ENCODE assay signal across 7 mouse cellular contexts in genomic region chr4:147918459-147919121, GRCm38 (mm10). TPM values are rescaled to one million over a fixed set of nuclear protein-coding genes. Genes with fewer than 3 reads are reported as not detected.
DNase-seq lines count a peak whose midpoint lies in the region; ATAC-seq and TF ChIP-seq lines count a peak whose summit lies in the region.

No protein-coding gene starts in this region.

- in situ Hi-C loops in Patski (cut with MboI; ENCODE audit: low pct_unique_long_range_greater_than_20kb) = loop anchor here (5.0 kb wide), 1 partner anchor 34 kb away; no protein-coding TSS in a partner anchor

- TF ChIP-seq CTCF in Patski (IDR thresholded peaks at IDR 0.05) = peak; percentile 78

- no peak overlapping the region for H3K27ac ChIP-seq in heart, embryonic 16.5 days (ENCODE audit: low read length)
- H3K27ac ChIP-seq in midbrain, embryonic 14.5 days (replicated peaks; ENCODE audit: low read depth, low read length) = no peak overlapping the region

- 54% methylated on average over 7 of the region's 7 CpGs for WGBS in heart, embryonic 16.5 days
- 61% methylated on average over 7 of the region's 7 CpGs for WGBS in midbrain, embryonic 14.5 days

- H3K4me3 ChIP-seq in heart, embryonic 16.5 days (ENCODE audit: low read length) = no peak overlapping the region
- H3K4me3 ChIP-seq in midbrain, embryonic 14.5 days (replicated peaks; ENCODE audit: low read depth, low read length) = no peak overlapping the region

- CTCF ChIA-PET in Patski (lab: Charles Lee) = interaction anchor here (1.6 kb wide), 2 partner anchors 12 to 13 kb away, joined by 3 read pairs; no protein-coding TSS in a partner anchor

- ATAC-seq in CD4-positive, CD25-positive, alpha-beta regulatory T cell, adult 4 months = peak; percentile 66
- ATAC-seq in Patski = peak; percentile 54
- ATAC-seq in heart, embryonic 16.5 days (replicated peaks; ENCODE audit: extremely low read depth, insufficient read depth, low FRiP score) = peak; percentile 38; the same call in 1 of the 2 replicates
- ATAC-seq in midbrain, embryonic 14.5 days (ENCODE audit: low FRiP score, low TSS enrichment) = no peak

- POLR2A ChIA-PET in Patski (lab: Charles Lee) = no interaction called here

- H3K4me2 ChIP-seq in heart, embryonic 16.5 days (ENCODE audit: low read depth, low read length) = no peak overlapping the region
- H3K4me2 ChIP-seq in midbrain, embryonic 14.5 days (ENCODE audit: low read length) = no peak overlapping the region

- DNase-seq in layer of hippocampus, adult 11-12 months (ENCODE audit: low spot score) = peak; percentile 61
- no peak for DNase-seq in layer of hippocampus, adult 9-10 months (ENCODE audit: low spot score)
- DNase-seq in Patski (ENCODE audit: low read depth, low spot score) = no peak
- peak; percentile 73 to 77 for DNase-seq in kidney, postnatal 4 days
- DNase-seq in midbrain, embryonic 14.5 days = peak; percentile 61

- peaks cover 46% of the 10 kb centered on the region for H3K36me3 ChIP-seq in heart, embryonic 16.5 days (ENCODE audit: control insufficient read depth, insufficient read depth)
- no peaks in the 10 kb centered on the region for H3K36me3 ChIP-seq in midbrain, embryonic 14.5 days (ENCODE audit: control insufficient read depth, insufficient read depth, low read length)

- H3K27me3 ChIP-seq in Patski = no peaks in the 10 kb centered on the region
- H3K27me3 ChIP-seq in heart, embryonic 16.5 days (ENCODE audit: control insufficient read depth, insufficient read depth, low read length) = no peaks in the 10 kb centered on the region
- H3K27me3 ChIP-seq in midbrain, embryonic 14.5 days (ENCODE audit: control insufficient read depth, insufficient read depth, low read length) = no peaks in the 10 kb centered on the region

- H3K9ac ChIP-seq in heart, embryonic 16.5 days (ENCODE audit: low read length) = no peak overlapping the region
- no peak overlapping the region for H3K9ac ChIP-seq in midbrain, embryonic 14.5 days (replicated peaks; ENCODE audit: low read length)

- no peaks in the 10 kb centered on the region for H3K4me1 ChIP-seq in heart, embryonic 16.5 days (ENCODE audit: control insufficient read depth, insufficient read depth, low read length)
- H3K4me1 ChIP-seq in midbrain, embryonic 14.5 days (ENCODE audit: control insufficient read depth, insufficient read depth, low read length) = no peaks in the 10 kb centered on the region

- no peaks in the 10 kb centered on the region for H3K9me3 ChIP-seq in heart, embryonic 16.5 days (replicated peaks; ENCODE audit: control insufficient read depth, low read length)
- H3K9me3 ChIP-seq in midbrain, embryonic 14.5 days (ENCODE audit: control insufficient read depth, low read length) = no peaks in the 10 kb centered on the region

RNA-seq across cellular contexts. Expression of gene Mfn2, which starts 14.1 kb away (rescaled TPM):
- 10 to 100 TPM; 19.5 to 31.9 TPM for polyA plus RNA-seq in CD4-positive, CD25-positive, alpha-beta regulatory T cell, adult 4 months (2017; shearing (Covaris generic))
- polyA plus RNA-seq in Patski (2021) = 52.4 TPM
- 164 and 184 TPM in 2 replicates for polyA plus RNA-seq in heart, embryonic 16.5 days (2015; fragmentation: Nextera tagmentation; extraction: Ambion mirVana)
- 56.9 and 77.2 TPM in 2 replicates for polyA plus RNA-seq in midbrain, embryonic 14.5 days (2014; fragmentation: Nextera tagmentation; extraction: Ambion mirVana)

RNA-seq across cellular contexts. Expression of gene Plod1, which starts 18.0 kb away (rescaled TPM):
- 1 to 10 TPM; 5.2 to 8.7 TPM for polyA plus RNA-seq in CD4-positive, CD25-positive, alpha-beta regulatory T cell, adult 4 months (2017; shearing (Covaris generic))
- polyA plus RNA-seq in Patski (2021) = 39.3 TPM
- 58.5 and 62.7 TPM in 2 replicates for polyA plus RNA-seq in heart, embryonic 16.5 days (2015; fragmentation: Nextera tagmentation; extraction: Ambion mirVana)
- polyA plus RNA-seq in midbrain, embryonic 14.5 days (2014; fragmentation: Nextera tagmentation; extraction: Ambion mirVana) = 13.5 and 20.7 TPM in 2 replicates

RNA-seq across cellular contexts. Expression of gene 2510039O18Rik, which starts 22.1 kb away (rescaled TPM):
- 1 to 10 TPM; 8.3 to 9.4 TPM for polyA plus RNA-seq in CD4-positive, CD25-positive, alpha-beta regulatory T cell, adult 4 months (2017; shearing (Covaris generic))
- polyA plus RNA-seq in Patski (2021) = 57.2 TPM
- polyA plus RNA-seq in heart, embryonic 16.5 days (2015; fragmentation: Nextera tagmentation; extraction: Ambion mirVana) = 12.1 and 14.2 TPM in 2 replicates
- 15.5 and 15.8 TPM in 2 replicates for polyA plus RNA-seq in midbrain, embryonic 14.5 days (2014; fragmentation: Nextera tagmentation; extraction: Ambion mirVana)

RNA-seq across cellular contexts. Expression of gene Fv1, which starts 49.8 kb away (rescaled TPM):
- polyA plus RNA-seq in CD4-positive, CD25-positive, alpha-beta regulatory T cell, adult 4 months (2017; shearing (Covaris generic)) = 1 to 10 TPM; 2.1 to 3.8 TPM
- 9.3 TPM for polyA plus RNA-seq in Patski (2021)
- polyA plus RNA-seq in heart, embryonic 16.5 days (2015; fragmentation: Nextera tagmentation; extraction: Ambion mirVana) = 10.4 and 12.4 TPM in 2 replicates
- polyA plus RNA-seq in midbrain, embryonic 14.5 days (2014; fragmentation: Nextera tagmentation; extraction: Ambion mirVana) = 4.9 and 8.7 TPM in 2 replicates

RNA-seq across cellular contexts. Expression of gene Miip, which starts 50.0 kb away (rescaled TPM):
- 100 to 1,000 TPM in 1 of 2 experiments, 10 to 100 TPM in 1; 92.5 to 151 TPM for polyA plus RNA-seq in CD4-positive, CD25-positive, alpha-beta regulatory T cell, adult 4 months (2017; shearing (Covaris generic))
- 14.4 TPM for polyA plus RNA-seq in Patski (2021)
- polyA plus RNA-seq in heart, embryonic 16.5 days (2015; fragmentation: Nextera tagmentation; extraction: Ambion mirVana) = 33.9 and 36.8 TPM in 2 replicates
- 25.4 and 37.2 TPM in 2 replicates for polyA plus RNA-seq in midbrain, embryonic 14.5 days (2014; fragmentation: Nextera tagmentation; extraction: Ambion mirVana)

Comparison
In these comparisons a context has a peak if more than half of its experiments do, and no peak if none do; other contexts are left out.
1. DNase-seq: peak in layer of hippocampus, adult 11-12 months (single experiment), kidney, postnatal 4 days (2 of 2) and midbrain, embryonic 14.5 days (single experiment); none in layer of hippocampus, adult 9-10 months (single experiment) and Patski (single experiment).